Mouse (Mus musculus): ENCODE results near the gene Ndufs8. TPM values are rescaled to one million over a fixed set of nuclear protein-coding genes. Genes with fewer than 3 reads are reported as not detected.

Ndufs8 gene
- total RNA-seq, 2 experiments from 2014 or later = 134 to 149 TPM

DNA sequence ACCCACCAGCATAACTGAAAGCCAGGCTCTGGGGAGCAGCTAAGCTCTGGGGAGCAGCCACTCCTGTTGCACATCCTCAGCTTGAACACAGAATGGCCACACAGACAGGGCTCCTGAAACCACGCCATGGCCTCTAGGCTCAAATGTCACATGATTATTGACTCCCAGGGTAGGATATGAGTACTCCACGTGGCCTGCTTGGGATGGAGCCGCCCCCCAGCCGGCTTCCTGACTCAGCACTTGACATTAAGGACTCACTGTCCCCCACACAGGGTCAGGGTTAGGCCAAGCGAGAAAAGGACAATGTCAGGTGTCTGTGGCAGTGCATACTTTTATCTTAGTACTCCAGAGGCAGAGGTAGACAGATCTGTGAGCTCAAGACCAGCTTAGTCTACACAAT, 2.4 kb downstream of the Ndufs8 start:
- intact Hi-C loops (cut with DNase I) = no loop called here
- no peak for DNase-seq (ENCODE audit: low spot score in 2 of 2)

DNA sequence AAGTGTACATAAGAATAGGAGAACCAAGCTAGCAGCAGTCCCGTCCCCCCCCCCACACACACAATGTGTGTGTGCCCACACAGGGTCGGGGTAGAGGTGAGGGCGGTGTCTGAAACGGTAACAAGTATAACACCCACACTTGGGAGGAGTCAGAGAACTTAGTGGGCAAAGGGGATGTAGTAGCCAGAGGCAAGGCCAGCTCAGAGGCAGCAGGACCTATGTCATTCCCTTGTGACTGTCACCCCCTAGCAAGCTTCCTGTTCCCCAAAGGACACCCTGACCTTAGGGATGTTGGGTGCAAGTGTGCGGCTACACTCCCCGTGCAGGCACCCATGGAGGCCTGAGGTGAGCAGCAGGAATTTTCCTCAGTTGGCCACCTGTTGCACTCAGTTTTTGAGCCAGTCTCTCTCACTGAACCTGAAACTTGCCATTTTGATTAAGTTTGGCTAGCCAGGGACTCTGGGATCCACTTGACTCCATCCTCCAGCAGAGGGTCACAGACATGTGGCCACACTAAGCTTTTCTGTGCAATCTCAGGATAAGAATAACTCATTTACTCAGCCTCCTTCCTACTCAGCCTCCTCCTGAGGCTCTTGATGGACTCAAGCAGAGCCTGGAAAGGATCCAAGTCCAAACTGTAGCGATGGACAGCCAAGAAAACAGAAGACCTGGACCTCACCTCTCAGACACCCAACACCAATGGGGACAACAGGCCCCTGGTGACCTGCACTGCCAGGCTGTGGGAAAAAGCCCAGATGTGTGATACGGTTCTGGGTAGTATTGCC, 4.5 kb downstream of the Ndufs8 start:
- intact Hi-C loops (cut with DNase I) = loop anchor here (5.0 kb wide), 1 partner anchor 56 kb away; the partner anchor contains the start of gene Chka
- no peak for DNase-seq (ENCODE audit: low spot score in 2 of 2)

DNA sequence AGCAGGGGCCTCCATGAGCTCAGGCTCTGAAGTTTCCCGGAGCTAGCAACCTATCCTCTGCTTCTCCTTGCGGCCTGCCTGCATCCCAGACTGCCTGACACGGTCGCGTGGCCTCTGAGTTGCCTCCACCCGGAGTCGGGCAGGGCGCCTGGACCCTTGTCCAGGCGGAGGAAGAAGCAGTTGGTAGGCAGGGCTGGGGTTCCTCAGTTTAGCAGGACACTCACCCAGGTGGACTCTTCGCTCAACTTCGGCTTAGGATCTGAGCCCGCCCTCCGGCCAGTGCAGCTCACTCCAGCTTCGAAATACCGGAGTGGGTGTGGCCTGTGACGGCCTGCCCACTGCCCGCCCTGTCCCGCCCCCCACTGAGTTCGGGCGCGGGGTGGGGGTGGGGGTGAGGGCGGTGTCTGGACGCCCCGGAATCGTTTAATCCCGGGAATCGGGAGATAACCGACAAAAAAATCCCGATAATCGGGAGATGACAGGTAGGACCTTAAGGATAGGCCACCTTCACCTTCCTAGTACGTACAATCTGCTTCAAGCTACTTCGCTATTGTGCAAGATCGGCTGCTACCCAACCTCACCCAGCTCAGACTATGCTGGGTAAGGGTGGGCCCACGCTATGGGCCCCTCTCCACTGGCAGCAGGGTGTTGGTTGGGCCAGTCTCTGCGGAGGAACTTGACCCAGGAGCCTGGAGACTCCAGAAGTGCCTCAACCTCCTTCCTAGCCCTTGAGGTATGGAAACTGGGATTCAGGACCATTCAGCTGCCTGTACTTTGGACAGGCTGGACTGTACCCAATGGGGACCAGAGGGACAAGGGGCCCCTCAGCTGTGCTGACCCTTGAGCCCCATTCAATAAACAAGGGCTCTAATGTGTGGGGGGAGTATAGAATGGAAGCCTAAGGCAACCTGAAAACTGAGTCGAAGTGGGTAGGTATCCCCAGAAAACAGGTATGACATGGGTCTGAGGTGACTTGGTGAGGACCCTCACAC, 5.5 kb downstream of the Ndufs8 start, which contains the start of gene Tcirg1:
Gene Tcirg1, minus strand, starts transcription at position 339 of the 992 bp plus-strand sequence.
- peak in 1 of 2 experiments; percentile 52 for DNase-seq (ENCODE audit: low spot score in 2 of 2)
- intact Hi-C loops (cut with DNase I) = loop anchor here (5.0 kb wide), 1 partner anchor 55 kb away; the partner anchor contains the start of gene Chka

DNA sequence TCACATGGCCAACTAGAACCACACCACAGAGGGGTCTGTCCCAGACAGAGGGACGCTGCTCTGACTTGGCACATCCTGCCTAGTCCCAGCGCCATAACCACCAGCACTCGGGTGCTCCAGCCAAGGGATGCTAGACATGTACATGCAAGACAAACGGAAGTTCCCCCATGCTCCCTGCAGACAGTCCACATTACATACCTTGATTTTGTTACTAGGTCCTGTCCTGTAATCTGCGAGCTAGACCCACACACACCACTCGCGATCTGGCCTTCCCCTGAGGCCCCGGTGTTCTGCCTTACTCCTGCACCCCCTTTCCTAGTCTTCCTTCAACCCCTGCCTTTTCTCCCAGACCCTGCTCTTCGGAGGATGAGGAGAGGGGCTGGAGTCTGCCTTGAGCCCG, 6.2 kb downstream of the Ndufs8 start:
- intact Hi-C loops (cut with DNase I) = loop anchor here (5.0 kb wide), 1 partner anchor 54 kb away; the partner anchor contains the start of gene Chka
- no peak for DNase-seq (ENCODE audit: low spot score in 2 of 2)

DNA sequence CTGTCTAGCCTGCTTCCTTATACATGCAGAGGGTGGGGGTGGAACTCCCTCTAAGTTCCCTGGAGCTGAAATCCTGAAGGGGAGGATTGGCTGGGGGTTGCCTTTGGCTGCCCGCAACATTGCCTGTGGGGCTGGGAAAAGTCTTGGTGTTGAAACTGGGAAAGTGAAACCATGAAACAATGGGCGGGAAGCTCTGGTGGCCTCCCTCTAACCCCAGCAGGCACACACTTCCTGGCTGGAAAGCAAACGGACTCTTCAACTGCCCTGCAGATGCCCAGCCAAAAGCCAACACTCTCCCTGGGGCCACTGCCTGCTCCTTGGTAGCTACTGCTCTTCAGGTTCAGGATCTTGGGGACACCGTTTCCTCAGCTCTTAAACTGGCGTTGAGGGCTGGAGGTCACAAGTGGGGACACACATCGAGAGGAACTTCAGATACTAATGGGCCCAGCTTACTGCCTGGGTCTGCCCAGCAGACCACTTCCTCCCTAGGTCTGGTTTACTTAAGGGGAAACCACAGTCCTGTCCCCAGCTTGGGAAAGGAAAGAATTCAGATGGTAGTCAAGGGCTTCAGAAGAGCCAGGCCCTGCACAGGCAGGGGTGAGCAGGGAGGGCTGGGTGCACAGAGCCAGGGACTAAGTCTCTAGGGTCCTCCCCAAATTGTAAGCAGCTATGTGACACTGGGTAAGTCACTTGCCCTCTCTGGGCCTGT, 7.2 kb downstream of the Ndufs8 start:
- no peak for DNase-seq (ENCODE audit: low spot score in 2 of 2)
- intact Hi-C loops (cut with DNase I) = loop anchor here (5.0 kb wide), 1 partner anchor 53 kb away; the partner anchor contains the start of gene Chka

DNA sequence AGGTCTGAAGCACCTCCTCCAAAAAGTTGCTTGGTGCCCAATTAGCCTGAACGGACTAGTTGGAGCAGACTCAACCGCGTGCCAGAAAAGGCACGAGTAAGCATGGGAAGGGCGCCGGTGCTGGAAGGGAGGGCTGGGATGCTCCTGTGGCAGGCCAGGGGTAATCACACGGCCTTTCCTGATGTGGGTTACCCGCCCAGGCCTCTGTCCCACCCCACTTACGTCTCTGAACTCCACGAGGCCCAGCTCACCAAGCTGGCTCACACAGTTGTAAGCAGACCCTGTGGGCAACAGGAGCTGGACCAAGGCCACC, 8.3 kb downstream of the Ndufs8 start:
- DNase-seq (ENCODE audit: low spot score in 2 of 2) = no peak
- intact Hi-C loops (cut with DNase I) = no loop called here

DNA sequence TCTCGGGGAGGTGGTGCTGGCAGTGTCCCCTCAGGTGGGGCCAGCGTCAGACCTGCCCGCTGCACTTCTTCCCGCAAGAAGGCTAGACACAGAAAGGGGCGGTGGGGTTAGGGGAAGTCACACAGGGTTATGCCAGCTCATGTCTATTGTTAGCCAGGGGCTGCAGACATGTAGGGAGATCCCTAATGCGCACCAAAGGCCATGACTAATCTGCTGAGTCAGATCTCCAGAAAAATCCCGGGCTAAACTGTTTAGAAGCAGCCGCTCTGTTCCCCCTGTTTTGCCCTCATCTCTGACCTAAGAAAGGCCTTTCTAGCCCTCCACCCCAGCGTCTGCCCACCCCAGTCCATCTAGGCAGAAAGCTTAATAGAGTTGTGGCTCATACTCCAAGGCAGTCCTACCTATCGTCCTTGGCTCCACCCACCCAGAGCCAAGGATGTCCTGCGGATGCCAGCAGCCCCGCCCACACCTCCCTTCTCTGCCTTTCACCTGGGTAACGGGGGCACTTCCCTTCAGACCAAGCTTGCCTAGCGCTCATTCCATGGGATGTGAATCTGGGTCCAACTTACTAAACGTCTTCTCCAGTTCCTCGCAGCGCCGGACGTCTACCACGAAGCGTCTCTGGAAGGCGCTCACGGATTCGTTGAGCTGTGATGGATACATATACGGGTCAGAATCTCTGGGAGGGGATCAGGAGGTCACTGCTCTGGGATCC, 8.8 kb downstream of the Ndufs8 start:
- intact Hi-C loops (cut with DNase I) = no loop called here
- DNase-seq (ENCODE audit: low spot score in 2 of 2) = no peak

DNA sequence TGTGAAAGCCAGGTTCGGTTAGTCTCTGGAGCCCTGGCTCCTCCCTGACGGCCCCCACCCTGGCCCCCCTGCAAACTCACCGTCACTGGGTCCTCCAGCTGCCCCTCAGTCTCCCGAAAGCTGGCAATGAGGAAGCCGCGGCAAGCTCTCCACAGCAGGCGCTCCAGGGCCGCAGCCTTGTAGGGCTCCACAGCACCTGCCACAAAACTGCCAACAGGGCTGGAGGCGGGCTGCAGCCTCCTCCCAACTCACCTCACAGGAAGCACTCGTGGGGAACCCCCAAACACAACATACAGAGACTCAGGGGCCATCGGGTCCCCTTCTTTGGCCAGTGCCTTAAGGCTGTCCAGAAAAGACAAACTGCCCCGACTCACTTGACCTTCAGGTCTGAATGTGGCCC, 9.6 kb downstream of the Ndufs8 start:
- DNase-seq (ENCODE audit: low spot score in 2 of 2) = no peak
- intact Hi-C loops (cut with DNase I) = no loop called here

DNA sequence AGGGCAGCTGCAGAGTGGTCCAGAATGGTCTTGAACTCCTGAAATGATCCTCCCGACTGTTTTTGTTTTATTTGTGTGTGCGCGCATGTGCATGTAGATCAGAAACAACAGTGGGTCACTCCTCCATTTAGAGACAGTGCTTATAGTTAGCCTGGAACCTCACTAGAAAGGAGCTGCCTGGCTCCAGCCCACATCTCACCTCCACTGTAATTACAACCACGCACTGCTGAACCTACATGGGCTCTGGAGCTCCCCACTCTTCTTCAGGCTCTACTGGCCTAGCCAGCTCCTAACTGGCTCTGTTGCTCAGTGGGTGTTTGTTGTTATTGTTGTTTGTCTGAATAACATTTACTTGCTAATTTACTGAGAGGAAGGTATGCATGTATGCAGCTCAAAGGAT, 13.0 kb downstream of the Ndufs8 start:
- intact Hi-C loops (cut with DNase I) = no loop called here
- no peak for DNase-seq (ENCODE audit: low spot score in 2 of 2)

DNA sequence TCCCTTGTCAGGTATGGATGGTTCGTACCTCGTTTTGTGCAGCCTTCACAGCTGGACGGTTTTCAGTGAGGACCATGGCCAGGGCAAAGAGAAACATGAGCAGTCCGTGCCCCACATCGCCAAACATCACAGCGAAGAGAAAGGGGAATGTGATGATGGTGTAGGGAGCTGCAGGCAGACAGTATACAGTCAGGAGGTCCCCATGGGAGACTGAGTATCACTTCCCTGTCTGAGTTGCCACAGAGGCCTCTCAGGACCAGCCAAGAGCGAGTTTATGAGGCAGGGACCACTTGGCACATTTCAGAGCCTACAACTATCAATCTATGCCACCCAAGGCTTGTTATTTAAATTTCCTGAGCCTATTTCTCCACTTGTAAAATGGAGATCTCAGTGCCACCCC, 13.6 kb downstream of the Ndufs8 start:
- DNase-seq (ENCODE audit: low spot score in 2 of 2) = no peak
- intact Hi-C loops (cut with DNase I) = no loop called here

DNA sequence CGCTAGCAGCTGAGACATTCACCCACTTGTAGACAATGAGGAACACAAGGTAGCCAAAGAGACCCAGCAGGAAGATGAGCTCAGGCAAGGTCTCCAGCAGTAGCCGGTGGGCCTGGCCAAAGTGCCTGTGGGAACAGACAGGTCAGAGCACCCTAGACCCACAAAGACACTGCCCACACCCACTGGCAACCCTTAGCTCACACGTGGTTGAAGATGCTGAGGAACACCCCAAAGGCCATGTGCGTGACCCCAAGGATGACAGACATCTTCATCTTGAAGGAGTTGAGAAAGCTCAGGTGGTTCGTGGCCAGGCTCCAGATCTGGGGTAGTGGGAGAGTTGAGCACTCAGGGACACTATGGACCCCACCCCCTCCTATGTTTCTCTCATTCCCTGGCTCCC, 15.0 kb downstream of the Ndufs8 start:
- intact Hi-C loops (cut with DNase I) = no loop called here

DNA sequence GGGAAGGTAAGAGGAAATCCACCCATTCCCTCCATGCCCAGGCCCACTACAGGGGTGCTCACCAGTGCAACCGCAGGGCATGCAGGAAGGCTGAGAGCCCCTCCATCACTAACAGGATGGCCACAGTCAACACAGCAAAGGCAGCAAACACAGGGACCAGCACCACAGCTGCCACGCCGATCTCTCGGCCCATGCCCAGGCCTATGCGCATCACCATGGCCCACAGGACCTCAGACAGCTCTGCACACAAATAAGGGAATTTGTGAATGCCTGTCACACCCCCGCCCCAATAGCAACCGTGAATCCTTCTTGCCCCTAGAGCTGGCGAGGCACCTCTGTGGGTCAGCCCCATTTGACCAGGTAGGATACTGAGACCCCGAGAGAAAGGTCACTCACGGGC, 16.4 kb downstream of the Ndufs8 start:
- intact Hi-C loops (cut with DNase I) = no loop called here
- no peak for DNase-seq (ENCODE audit: low spot score in 2 of 2)

More for the DNA sequence above, 15.0 kb downstream of the Ndufs8 start:
- no peak for DNase-seq (ENCODE audit: low spot score in 2 of 2)

DNA sequence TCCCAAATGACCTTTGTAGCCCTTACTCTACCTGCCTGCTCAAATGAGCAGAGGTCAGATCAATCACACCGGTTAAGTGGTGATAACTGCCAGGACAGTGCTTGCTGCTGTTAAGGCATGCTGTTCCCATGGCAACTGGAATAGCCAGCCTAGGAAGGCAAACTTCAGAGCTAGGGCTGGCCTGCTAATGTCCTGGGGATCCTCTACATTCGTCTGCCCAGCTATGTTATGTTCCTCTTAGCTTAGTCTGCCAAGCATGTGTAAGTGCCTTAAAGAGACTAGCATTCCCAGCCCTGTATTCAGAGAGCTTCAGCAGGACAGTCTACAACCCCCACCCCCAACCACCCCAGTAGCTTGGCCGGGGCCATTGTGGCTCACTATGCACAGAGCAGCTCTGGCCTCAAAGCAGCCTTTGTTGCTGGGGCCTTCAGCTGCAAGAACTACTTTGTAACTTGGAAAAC, 17.4 kb downstream of the Ndufs8 start:
- intact Hi-C loops (cut with DNase I) = no loop called here
- no peak for DNase-seq (ENCODE audit: low spot score in 2 of 2)

DNA sequence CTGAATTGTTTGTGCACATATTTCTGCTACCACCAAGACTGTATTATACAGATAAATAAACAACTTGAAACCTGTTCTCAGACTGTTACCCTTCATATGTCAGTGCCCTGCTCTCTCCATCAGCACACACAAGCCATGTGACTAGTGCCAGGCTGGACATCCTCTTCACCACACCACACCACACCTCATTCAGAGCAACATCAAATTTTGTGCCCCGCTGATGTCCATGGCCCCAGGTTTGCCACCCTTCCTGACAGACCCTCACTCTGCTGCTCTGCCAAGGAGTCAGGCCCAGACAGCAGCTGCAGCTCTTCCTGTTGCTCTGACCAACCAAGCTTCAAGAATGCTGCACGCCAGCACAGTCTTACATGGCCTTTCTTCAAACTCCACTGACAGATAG, 18.3 kb downstream of the Ndufs8 start:
- DNase-seq (ENCODE audit: low spot score in 2 of 2) = no peak
- intact Hi-C loops (cut with DNase I) = no loop called here

DNA sequence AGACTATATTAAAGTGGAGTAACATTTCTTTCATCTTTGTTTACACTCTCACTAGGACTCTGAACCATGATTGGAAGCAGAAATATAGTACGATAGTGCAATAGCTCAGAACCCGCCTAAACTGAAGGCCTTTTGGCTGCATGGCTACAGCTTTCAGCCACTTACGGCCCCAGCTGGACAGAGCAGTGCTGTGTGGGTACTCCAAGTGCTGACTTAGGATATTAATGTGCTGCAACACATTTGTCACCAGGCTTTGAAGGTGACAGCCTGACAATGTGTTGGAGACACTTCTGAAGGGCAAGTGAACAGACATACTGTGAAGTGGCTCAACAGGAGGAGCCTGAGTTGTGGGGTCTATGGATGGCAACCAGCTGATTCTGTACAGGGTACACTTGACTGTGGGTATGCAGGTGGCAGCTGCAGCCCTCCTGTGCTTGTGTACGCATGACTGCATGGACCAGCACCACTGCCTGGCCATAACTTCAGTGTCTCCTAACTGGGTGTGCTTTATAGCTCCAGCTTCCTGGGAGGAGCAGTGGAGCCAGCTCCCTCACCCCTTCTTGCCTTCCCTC, 18.9 kb downstream of the Ndufs8 start:
- no peak for DNase-seq (ENCODE audit: low spot score in 2 of 2)
- intact Hi-C loops (cut with DNase I) = no loop called here

DNA sequence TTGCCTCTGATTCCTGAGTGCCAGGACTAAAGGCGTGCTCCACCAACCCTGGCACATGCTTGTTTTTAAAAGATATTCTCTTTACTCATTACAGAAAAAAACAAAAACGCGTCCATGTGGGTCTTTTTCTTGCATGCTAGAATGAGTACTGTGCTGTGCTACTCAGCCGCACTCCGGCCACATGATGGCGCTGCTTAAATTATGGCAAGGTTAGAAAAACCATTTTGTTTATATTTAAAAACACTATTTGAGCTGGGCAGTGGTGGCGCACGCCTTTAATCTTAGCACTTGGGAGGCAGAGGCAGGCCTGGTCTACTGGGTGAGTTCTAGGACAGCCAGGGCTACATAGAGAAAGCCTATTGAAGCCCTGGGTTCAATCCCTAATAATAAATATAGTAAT, 22.4 kb downstream of the Ndufs8 start:
- intact Hi-C loops (cut with DNase I) = no loop called here
- DNase-seq (ENCODE audit: low spot score in 2 of 2) = no peak

DNA sequence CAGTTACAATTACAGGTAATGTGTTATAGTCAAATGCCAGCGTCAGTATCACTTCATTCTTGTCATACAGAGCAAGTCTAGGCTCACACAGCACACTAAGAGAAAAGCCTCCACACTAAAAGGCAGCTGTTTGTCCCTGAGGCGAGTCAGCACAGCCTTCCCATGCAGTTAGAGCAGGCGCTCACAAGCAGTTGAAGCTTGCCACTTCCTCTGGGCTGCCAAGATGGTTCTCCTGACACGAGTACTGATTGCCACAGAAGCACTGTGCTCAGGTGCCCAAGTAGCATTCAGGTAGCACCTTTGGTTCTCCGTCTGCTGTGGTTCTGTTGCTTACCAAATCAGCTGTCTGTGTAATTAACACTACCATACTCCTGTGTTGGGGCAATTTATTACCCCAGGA, 23.5 kb downstream of the Ndufs8 start:
- intact Hi-C loops (cut with DNase I) = no loop called here
- DNase-seq (ENCODE audit: low spot score in 2 of 2) = no peak

DNA sequence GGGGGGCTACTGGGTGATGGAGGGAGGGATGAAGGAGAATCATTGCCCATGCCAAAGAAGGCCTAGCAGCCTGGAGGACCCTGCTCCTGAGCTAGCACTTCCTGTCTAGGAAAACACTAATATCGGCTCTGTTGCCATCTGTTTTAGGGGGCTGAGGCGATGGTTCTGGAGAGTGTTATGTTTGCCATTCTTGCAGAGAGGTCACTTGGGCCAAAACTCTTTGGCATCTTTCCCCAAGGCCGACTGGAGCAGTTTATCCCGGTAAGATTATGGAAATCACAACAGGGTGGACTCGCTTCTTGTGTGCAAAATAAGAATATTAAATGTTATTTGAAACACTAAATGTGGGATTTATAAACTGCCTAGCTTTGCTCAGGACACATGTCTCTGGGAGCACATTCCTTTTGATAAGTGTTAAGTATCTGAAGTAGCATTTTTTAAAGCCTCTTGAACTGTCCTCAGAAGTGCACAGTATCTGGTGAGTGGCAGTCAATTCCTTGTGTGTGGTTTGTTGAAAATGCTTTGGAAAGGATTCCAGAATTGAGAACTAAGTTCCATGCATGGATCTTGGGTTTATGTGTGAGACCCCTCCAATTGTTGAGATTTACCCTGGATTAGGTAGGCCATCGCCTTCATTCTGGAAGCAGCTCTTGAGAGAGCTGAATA, 28.1 kb downstream of the Ndufs8 start:
- DNase-seq (ENCODE audit: low spot score in 2 of 2) = no peak
- intact Hi-C loops (cut with DNase I) = no loop called here

Measured in left cerebral cortex, postnatal 14 days (tissue).